Mouse (Mus musculus) spleen, adult 2 months (tissue): Measurements from ENCODE around the gene Gimap1. TPM values are rescaled to one million over a fixed set of nuclear protein-coding genes. Genes with fewer than 3 reads are reported as not detected.

ENCODE experiments used
- DNase-seq, 2 experiments: peaks; one replicate each; pipeline versions ENCODE4 v3.0.0 to v3.0.0-alpha.2; 2012 to 2021; ENCODE audit warnings: low spot score in 2 of 2, low read depth in 1 of 2
- H3K27ac ChIP-seq: fragments of 200-500 bp; 2 replicates; pipeline ENCODE4 v1.5.1; 2012; ENCODE audit warnings: low read length, inconsistent platforms; ENCODE audit not compliant: insufficient read depth
- H3K27me3 ChIP-seq: fragments of 200-500 bp; 2 replicates; pipeline ENCODE4 v1.6.1; 2012; ENCODE audit warnings: mild to moderate bottlenecking, moderate library complexity, low read length, inconsistent platforms; ENCODE audit not compliant: control insufficient read depth, insufficient read depth
- H3K36me3 ChIP-seq: fragments of 200-500 bp; 2 replicates; pipeline ENCODE4 v1.6.1; 2012; ENCODE audit warnings: mild to moderate bottlenecking, low read length, inconsistent platforms; ENCODE audit not compliant: control insufficient read depth, insufficient read depth
- H3K4me1 ChIP-seq: fragments of 200-500 bp; 2 replicates; pipeline ENCODE4 v1.6.1; 2011; ENCODE audit warnings: inconsistent platforms; ENCODE audit not compliant: control insufficient read depth, insufficient read depth, insufficient read length
- H3K4me3 ChIP-seq: fragments of 200-500 bp; 2 replicates; pipeline ENCODE4 v1.5.1; 2011; ENCODE audit warnings: mild to moderate bottlenecking, inconsistent platforms; ENCODE audit not compliant: insufficient read depth, insufficient read length; ENCODE audit errors: extremely low read depth
- CTCF ChIP-seq: fragments of 200-500 bp; IDR thresholded peaks from 2 replicates; pipeline ENCODE4 v1.5.1; 2011; ENCODE audit warnings: mild to moderate bottlenecking, inconsistent platforms; ENCODE audit not compliant: insufficient read depth, insufficient read length, insufficient replicate concordance; ENCODE audit errors: extremely low read depth
- POLR2A ChIP-seq: fragments of 200-500 bp; IDR thresholded peaks from 2 replicates; pipeline ENCODE4 v1.6.1; 2011; ENCODE audit warnings: low read depth, low read length, inconsistent platforms
- WGBS: fragments of 180-500 bp; shearing (Covaris S2); methylation state at CpG from one replicate; pipeline ENCODE4 v1.1.7; 2018; 5-methylcytosine and 5-hydroxymethylcytosine counted together
- polyA plus RNA-seq: library from polyadenylated mRNA; depleted of rRNA; stranded (reverse); fragments of >200 nt; gene quantifications from 2 replicates; pipeline ENCODE4 v1.2.3, GENCODE M21; 2012

The Gimap1 gene
- polyA plus RNA-seq, 1 experiment, result 94.4 TPM

GRCm38 (mm10) chr6:48698888-48699287, 40.0 kb upstream of the Gimap1 start:
- Histone ChIP-seq H3K27me3 (no peaks in the 10 kb centered on the region), H3K4me3 (no peak overlapping the region), H3K27ac (peak overlapping the region; percentile 92), H3K4me1 (peaks cover 52% of the 10 kb centered on the region; the same call in 1 of the 2 replicates), H3K36me3 (peaks cover 20% of the 10 kb centered on the region)
- peak in 1 of 2 experiments; percentile 12 for DNase-seq
- WGBS, result 11% methylated on average over 3 of the region's 3 CpGs
- no peak for TF ChIP-seq POLR2A
- TF ChIP-seq CTCF, result no peak

- peaks cover 35% of the 10 kb centered on the region for H3K36me3 ChIP-seq
- H3K27me3 ChIP-seq, result no peaks in the 10 kb centered on the region
- H3K27ac ChIP-seq, result peak overlapping the region; percentile 84
- WGBS, result 16% methylated on average over 5 of the region's 5 CpGs
- DNase-seq, result peak; percentile 63 to 77
- H3K4me1 ChIP-seq, result peaks cover 57% of the 10 kb centered on the region; the same call in 1 of the 2 replicates
- H3K4me3 ChIP-seq, result no peak overlapping the region
- TF ChIP-seq POLR2A (peak; percentile 23), CTCF (no peak)
Measured at GRCm38 (mm10) chr6:48700251-48701075, 38.4 kb upstream of the Gimap1 start.

- WGBS, result 83% methylated on average over 7 of the region's 7 CpGs
- peaks cover 37% of the 10 kb centered on the region for H3K36me3 ChIP-seq
Measured at GRCm38 (mm10) chr6:48702146-48702545, 36.7 kb upstream of the Gimap1 start.

DNA sequence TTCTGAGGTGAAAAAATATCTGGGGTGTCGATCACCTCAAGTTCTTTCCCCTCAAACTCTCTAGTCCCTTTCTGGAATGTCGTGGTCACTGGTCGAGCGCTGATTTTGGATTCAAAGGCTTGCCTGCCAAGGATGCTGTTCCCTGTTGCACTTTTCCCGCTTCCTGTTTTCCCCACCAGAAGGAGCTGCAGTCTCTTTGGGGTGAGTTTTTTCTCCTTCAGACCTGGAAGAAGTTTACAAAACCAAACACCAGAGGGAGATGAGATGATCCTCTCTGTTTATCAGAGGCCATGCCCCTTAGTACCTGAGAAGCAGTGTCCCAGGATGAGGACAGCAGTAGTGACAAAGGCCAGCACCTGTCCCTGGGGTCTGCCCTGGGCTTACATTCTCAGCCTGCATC, 36.3 kb upstream of the Gimap1 start:
- Histone ChIP-seq H3K27ac (peak overlapping the region; percentile 87), H3K4me1 (peaks cover 53% of the 10 kb centered on the region; the same call in 1 of the 2 replicates), H3K4me3 (no peak overlapping the region), H3K36me3 (peaks cover 37% of the 10 kb centered on the region), H3K27me3 (no peaks in the 10 kb centered on the region)
- whole genome bisulfite sequencing, result 82% methylated on average over 5 of the region's 5 CpGs
- DNase-seq, result no peak
- no peak for TF ChIP-seq POLR2A
- no peak for TF ChIP-seq CTCF

More at GRCm38 (mm10) chr6:48702146-48702545, 36.7 kb upstream of the Gimap1 start:
- H3K4me3 ChIP-seq, result no peak overlapping the region
- H3K27me3 ChIP-seq, result no peaks in the 10 kb centered on the region
- TF ChIP-seq CTCF (no peak), POLR2A (no peak)
- H3K27ac ChIP-seq, result peak overlapping the region; percentile 87
- peak in 1 of 2 experiments; percentile 2 for DNase-seq
- peaks cover 55% of the 10 kb centered on the region; the same call in 1 of the 2 replicates for H3K4me1 ChIP-seq

DNA sequence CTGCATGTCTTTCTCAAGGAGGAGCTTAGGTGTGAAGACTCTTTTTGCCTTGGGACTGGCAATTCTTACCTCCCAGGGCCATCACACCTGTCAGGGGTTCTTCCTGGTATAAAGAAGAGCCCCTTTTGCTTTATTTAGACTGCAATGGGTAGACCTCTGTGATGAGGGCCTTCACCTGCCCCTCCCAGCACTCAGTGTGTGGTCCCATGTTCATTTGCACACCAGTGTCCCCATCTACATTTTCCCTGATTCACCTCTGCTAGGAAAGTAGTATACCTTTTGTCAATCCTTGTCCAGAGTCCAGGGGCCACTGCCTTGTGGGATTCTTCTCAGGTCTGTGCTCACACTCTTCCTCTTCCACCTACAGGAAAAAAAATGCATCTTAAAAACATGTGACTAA, 34.7 kb upstream of the Gimap1 start:
- H3K4me1 ChIP-seq, result peaks cover 43% of the 10 kb centered on the region; the same call in 1 of the 2 replicates

GRCm38 (mm10) chr6:48706130-48706529, 32.7 kb upstream of the Gimap1 start:
- H3K36me3 ChIP-seq, result peaks cover 37% of the 10 kb centered on the region

More for the DNA sequence above, 34.7 kb upstream of the Gimap1 start:
- no peaks in the 10 kb centered on the region for H3K27me3 ChIP-seq
- TF ChIP-seq POLR2A, result no peak
- no peak for TF ChIP-seq CTCF
- no peak overlapping the region for H3K4me3 ChIP-seq
- peak overlapping the region; percentile 97 for H3K27ac ChIP-seq
- H3K36me3 ChIP-seq, result peaks cover 37% of the 10 kb centered on the region
- DNase-seq, result no peak

More at GRCm38 (mm10) chr6:48706130-48706529, 32.7 kb upstream of the Gimap1 start:
- Histone ChIP-seq H3K4me1 (peaks cover 39% of the 10 kb centered on the region; the same call in 1 of the 2 replicates), H3K27ac (peak overlapping the region; percentile 97), H3K4me3 (peak overlapping the region; percentile 69), H3K27me3 (no peaks in the 10 kb centered on the region)
- DNase-seq, result peak in 1 of 2 experiments; percentile 33
- TF ChIP-seq POLR2A (no peak; the same call in 1 of the 2 replicates), CTCF (no peak)
- 14% methylated on average over 3 of the region's 3 CpGs for WGBS
